Mouse (Mus musculus): Measurements from ENCODE around the gene Mief2.
A peak's percentile ranks its signal among the peaks of the same experiment; 100 is the strongest.

Mief2 gene

DNA sequence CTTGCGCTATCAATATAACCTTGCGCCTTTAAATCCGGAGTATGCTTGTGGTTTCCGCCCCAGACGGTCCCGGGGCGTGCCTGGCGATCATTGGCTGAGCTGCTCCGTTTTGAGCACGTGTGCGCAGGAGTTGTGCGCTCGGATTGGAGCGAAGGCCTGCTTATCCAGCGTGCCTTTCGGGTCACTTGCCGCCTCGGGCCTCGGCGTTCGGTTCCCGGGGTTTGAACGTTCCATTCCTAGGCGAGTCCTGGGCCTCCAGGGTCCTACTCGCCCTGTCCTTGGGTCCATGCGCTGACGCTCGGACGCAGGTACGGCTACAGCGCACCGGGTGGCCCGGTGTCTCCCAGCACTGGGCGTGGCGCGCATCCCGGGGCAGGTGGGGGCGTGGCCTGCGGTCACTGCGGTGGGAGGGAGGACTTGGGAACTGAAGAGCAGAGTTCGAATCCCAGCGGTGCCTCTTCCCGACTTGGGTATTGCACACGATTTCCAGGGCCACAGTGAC is at the start of gene Mief2:
Gene Mief2 (plus strand): TSS at position 139 of the 502 bp plus-strand sequence.
- DNase-seq: peak; percentile 86 to 87

DNA sequence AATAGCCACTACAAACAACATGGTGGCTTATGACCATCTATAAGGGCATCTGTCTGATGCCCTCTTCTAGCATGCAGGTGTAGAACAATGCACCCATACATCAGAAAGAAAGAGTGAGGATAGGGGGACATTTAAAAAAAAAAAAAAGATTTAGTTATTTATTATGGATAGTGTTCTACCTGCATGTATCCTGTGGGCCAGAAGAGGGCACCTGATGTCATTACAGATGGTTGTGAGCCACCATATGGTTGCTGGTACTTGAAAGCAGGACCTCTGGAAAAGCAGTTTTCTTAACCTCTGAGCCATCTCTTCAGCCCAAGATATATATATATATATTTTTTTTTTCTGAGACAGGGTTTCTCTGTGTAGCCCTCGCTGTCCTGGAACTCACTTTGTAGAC is 32.0 kb upstream of the Mief2 start:
- DNase-seq: peak in 1 of 2 experiments; percentile 2

DNA sequence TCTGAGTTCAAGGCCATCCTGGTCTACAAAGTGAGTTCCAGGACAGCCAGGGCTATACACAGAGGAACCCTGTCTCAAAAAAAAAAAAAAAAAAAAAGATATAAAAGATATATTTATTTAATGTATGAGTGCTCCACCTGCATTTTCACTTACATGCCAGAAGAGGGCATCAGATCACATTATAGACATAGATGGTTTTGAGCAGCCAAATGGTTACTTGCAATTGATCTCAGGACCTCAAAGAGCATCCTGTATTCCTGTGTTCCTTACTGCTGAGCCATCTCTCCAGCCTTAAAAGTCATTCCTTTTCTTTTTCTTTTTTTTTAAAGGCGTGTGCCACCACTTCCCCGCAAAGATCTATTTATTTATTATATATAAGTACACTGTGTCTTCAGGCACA is 30.6 kb upstream of the Mief2 start:
- DNase-seq: no peak

DNA sequence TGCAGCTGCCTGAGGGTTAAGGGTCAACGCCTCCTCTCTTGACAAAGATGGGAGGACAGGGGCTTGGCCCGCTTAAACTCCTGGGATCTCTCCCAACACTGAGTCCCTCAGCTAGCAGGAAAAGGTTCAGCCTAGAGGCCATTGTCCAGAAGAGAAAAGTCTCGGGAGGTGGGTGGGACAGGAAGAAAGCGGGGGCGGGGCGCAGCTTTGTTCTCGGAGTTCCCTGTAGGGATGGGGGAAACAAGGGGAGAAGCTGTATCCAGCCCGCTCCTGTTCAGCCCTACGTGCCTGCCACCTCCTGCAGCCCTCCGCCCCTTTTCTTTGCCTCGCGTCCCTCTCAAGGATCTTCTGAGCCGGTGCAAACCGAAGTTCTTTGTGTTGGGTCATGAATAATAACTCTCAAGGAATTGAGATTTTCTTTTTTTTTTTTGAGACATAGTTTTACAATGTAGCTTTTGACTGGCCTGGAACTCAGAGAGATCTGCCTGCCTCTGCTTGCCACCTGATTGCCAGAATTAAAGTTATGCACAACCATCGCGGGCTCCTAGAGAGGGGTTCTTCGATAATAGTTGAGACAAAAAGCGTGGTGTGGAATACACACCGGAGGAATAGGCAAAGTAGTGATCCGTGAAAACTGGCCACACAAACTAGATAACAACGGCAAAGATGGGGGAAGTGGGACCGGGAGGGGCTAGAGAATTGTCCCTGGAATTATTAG is 29.2 kb upstream of the Mief2 start:
- peak; percentile 24 to 50 for DNase-seq

DNA sequence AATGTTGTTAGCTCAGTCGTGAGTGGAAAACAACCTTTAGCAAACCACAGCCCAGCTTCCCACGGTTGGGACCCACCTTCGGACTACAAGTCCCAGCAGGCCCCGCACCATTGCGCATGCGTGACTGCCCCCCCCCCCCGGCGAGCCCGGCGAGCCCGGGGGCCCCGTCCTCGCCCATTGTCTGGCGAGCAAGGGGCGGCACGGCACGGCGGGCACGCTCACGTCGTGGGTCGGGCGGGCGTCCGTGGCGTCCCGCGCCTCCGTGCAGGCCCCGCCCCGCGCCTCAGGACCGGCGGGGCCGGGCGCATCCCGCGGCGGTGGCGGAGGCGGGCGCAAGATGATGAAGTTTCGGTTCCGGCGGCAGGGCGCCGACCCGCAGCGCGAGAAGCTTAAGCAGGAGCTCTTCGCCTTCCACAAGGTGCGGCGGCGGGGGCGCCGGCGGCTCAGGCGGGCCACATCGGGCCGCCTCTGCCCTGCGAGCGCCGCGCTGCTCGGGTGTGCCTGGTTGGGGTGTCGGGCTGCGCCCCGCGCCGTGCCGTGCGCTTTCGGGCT is 28.6 kb upstream of the Mief2 start, which contains the start of gene Llgl1:
Gene Llgl1 (plus strand): TSS at position 200 of the 552 bp plus-strand sequence.
- peak; percentile 73 to 77 for DNase-seq

DNA sequence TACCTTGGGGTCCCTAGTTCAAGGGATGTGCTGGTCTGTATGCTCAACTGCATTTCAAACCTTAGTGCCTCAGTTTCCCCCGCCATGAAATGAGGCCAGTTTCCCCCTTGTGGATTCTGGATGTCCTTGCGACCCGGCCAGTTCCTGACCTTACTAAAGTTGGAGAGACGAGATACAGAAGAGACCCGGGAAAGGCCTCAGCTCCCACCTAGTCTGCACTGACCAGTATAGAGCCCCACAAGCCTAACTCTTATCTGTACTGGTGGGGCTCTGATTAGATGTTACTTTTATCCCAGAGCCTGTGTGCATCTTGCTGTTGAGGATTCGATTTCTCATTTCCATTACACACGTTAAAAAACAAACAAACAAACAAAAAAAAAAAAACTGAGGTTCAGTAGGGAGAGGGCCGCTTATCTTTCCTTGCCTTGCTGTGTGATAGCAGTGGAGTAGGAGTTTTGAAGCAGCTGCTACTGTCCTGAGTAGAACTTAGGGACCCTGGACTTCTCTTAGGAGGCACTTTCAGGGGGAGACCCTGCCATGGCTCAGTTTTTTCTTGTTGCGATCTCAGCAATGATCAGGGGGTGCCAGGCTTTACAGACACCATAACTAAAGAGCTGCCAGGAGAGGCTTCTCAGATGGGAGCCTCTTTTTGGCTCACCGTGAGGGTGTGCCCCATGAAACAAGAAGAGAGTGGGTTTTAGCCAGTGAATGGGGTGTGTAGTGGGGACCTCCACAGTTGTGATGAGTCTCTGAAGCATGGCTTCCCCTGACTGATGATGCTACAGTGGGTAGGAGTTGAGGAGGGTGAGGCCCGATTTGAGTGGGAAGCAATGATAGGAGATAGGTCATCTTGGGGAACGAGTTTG is 27.6 kb upstream of the Mief2 start:
- DNase-seq: peak in 1 of 2 experiments; percentile 1

DNA sequence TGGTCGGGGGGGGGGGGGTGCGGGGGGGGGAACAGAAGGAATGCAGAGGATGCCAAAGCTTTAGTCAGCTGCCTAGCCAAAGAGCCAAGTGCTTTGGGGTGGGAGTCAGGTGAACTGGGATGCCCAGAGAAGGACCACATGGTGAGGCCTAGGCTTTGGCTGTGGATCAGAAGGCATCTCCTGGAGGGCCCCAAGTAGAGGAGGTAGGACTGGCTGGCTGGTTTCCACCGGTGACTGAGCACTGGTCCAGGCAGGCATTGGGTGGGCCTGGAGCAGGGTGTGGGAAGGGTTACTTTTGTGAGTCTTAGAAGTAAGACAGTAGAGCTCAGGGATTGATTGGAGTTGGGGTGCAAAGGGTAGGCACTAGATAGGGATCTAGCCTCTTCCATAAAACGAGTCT is 26.6 kb upstream of the Mief2 start:
- DNase-seq: no peak

DNA sequence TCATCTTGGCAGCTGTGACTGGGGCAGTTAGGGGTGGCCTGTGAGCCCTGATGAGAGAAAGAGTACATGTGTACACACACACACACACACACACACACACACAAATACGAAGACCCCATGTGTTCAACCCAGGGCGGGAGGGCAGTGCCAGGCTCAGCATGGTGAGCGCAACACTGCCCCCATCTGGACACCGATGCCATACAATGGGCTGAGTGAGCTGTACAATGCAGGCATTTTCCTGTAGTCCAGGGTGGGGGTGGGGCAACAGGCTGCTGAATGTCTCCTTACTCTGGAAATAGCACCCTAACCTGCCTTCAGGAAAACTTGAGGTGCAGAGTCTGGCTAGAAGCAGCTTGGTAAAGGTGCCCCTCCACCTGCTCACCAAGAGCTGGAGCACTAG is 25.1 kb upstream of the Mief2 start:
- peak; percentile 25 to 65 for DNase-seq

DNA sequence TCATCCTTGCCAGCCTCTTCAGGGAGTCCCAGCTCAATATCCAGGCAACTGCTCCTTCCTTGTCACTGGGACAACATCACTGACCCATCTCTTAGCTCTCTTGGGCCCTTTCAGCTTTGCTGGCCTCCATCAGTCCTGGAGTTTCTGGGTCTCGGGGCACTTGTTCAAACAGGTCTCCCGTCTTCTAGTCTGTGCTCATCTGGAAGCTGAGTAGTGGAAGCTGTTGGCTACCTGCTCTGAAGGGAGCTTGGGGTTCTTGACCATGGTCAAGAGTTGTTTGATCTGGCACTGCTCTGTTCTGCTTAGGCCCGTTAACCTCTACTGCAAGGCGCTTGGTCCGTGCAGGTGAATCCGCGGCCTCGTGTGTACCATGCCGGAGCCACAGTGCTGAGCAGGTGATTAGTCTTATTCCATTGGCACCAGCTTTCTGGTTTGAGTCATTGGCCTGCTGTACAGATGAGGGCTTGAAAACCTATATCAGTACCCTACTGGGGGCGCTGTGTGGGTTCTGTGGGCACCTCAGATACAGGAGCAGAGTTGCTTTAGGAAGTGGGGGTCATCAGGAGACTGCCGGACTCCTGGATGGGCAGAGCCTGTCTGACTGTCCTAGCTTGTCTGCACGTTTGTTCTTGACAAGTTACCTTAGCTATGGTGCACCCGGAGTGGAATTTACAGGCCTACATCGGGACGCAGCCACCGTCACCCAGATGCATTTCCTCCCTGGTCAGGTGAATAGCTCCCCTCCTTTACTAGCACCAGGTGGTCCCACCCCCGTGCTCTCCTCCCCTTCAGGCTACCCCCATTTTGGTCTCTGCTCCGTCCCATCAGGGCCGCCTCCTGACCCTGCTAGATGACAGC is 23.9 kb upstream of the Mief2 start:
- DNase-seq: peak in 1 of 2 experiments; percentile 0

DNA sequence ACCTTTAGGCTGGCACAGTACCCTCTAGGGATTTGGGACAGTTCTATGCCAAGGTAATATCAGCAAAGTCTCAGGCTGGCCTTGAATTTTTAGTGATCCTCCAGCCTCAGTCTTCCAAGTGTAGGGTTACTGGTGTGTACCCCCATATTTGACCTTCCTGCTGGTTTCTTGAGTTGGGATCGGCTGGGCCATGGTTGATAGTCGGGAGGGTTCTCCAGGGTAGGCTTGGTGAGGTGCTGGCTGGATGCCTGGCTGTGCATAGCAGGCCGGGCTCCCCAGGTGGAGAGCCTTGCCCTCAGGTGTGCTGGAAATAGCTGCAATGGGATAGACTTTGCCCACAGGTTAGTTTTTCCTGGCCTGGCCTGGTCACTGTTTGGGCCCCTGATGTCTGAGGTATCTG is 22.9 kb upstream of the Mief2 start:
- no peak for DNase-seq

DNA sequence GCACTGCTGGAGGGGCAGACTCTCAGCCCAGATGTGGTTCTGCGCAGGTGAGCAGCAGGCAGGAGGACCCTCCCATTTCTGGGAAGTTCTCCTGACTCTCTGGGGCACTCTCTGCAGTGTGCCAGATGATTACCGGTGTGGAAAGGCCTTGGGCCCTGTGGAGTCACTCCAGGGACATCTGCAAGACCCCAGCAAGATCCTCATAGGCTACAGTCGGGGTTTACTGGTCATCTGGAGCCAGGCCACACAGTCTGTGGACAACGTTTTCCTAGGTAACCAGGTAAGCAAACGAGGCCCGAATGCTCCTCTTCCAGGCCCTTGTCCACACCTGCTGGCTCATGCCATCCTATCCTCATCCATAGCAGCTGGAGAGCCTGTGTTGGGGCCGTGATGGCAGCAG is 22.1 kb upstream of the Mief2 start:
- DNase-seq: peak in 1 of 2 experiments; percentile 1

DNA sequence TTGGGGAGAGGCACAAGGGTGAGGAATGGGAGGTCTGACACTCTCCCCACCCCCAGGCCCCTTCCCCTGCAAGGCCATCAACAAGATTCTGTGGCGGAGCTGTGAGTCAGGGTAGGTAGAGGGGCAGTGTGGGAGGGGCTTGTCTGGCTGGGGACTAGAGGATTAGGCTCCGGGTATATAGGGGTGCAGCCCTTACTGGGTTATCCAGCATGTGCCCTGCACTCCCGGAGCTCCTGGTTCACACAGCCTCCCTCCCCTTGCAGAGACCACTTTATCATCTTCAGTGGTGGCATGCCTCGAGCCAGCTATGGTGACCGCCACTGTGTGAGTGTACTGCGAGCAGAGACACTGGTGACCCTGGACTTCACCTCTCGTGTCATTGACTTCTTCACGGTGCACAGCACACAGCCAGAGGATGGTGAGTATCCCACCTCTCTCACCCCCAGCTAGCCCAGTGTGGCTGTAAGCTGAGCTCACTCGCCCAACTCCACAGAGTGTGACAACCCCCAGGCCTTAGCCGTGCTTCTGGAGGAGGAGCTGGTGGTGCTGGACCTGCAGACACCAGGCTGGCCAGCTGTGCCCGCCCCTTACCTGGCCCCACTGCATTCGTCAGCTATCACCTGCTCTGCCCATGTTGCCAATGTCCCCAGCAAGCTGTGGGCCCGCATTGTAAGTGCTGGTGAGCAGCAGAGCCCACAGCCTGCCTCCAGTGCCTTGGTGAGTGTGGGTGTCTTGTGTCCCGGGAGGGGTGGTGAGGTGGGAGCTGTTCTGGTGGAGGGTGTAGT is 21.3 kb upstream of the Mief2 start:
- DNase-seq: peak in 1 of 2 experiments; percentile 1

DNA sequence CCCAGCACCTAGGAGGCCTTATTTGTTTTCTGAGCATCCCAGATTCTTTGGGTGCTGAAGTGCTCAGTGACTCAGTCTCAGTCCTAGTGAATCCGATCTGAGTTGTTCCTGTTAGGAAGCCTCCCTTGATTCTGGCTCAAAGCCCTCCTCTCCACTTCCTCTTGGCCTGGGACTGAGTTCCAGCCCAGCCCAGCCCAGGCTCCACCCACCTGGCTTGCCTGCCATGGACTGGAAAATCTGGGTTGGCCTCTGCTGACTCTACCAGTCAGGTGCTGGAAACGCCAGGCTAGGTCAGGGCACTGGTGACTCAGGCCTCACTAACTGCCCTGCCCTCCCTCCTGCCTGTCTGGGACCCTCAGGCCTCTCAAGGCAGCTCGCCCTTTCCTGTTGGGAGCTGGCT is 20.5 kb upstream of the Mief2 start:
- DNase-seq: no peak

DNA sequence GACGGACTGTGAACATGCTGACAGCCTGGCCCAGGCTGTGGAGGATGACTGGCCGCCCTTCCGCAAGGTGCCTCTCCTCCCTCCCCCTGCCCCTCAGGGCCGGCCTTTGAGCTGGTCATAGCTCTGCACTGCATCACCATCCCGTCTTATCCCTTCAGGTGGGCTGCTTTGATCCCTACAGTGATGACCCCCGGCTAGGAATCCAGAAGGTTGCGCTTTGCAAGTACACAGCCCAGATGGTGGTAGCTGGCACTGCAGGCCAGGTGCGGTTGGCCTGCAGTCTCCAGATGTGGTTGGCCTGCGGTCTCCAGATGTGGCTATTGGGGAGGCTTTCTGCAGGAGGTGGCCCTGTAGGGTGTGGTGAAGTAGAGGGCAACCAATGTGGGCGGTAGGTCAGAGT is 19.6 kb upstream of the Mief2 start:
- DNase-seq: no peak

DNA sequence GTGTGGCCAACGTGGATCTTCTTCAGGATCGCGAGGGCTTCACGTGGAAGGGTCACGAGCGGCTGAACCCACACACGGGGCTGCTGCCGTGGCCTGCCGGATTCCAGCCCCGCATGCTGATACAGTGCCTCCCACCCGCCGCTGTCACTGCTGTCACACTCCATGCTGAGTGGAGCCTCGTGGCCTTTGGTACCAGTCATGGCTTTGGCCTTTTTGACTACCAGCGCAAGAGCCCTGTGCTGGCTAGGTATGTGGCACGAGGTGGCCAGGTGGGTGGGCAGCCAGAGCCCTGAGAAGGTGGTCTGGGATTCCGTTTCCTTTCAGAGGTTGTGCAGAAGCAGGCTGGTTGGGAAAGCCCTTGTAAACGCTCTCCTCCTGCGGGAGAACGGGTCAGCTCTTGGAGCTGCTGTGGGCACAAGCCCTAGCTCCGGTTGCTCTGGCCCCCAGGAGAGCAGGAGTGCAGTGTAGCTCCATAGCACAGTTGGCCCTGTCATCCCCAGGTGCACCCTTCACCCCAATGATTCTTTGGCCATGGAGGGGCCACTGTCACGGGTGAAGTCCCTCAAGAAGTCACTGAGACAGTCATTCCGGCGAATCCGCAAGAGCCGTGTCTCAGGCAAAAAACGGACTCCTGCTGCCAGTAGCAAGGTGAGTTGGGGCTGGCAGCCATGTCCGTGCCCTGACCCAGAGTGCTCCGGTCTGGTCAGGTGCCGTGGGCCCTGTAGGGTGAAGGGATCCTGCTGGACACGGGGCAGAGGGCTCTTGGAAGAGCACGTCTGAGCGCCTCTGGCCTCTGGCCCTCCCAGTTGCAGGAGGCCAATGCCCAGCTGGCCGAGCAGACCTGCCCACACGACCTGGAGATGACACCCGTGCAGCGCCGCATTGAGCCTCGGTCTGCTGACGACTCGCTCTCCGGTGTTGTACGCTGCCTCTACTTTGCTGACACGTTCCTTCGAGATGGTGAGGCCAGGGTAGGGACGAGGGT is 18.4 kb upstream of the Mief2 start:
- no peak for DNase-seq

DNA sequence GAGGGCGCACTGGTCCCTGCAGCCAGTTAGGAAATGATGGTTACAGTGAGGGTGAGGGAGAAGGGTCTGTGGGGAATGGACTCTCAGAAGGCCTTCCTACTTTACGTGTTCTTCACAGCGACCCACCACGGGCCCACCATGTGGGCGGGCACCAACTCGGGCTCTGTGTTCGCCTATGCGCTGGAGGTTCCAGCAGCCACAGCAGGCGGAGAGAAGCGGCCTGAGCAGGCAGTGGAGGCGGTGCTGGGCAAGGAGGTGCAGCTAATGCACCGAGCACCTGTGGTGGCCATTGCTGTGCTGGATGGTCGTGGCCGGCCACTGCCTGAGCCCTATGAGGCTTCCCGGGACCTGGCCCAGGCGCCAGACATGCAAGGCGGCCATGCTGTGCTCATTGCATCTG is 17.0 kb upstream of the Mief2 start:
- DNase-seq: no peak

DNA sequence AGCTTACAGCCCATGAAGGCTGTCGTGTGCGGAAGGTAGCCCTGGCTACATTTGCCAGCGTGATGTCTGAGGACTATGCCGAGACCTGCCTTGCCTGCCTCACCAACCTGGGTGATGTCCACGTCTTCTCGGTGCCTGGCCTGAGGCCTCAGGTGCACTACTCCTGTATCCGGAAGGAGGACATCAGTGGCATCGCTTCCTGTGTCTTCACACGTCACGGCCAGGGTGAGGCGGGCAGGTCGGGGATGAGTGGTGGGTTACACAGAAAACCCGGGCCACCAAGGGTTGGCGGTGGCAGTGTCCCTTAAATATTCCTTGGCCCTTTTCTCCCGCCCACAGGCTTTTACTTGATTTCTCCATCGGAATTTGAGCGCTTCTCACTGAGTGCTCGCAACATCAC is 16.2 kb upstream of the Mief2 start:
- no peak for DNase-seq

DNA sequence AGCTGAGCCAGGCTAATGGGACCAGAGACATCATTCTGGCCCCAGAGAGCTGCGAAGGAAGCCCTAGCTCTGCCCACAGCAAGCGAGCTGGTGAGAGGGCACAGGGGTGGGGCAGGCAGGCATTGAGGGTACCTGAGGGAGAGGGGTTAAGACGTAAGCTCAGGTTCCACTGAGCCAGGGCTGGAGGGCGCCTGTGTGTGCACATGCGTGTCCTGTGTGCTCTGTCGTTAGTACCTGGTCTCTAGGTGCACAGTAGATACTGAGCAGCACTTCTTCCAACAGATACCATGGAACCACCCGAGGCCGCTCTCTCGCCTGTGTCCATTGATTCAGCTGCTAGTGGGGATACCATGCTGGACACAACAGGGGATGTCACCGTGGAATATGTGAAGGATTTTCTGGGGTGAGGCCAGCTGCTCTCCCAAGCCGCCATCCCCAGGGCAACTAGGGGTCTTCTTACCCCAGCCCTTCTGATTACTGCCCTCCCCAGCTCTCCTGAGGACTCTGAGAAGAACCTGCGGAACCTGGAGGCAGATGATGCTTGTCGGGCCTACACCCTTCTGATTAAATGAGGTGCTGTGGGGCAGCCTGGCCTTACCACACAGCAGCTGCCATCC is 15.5 kb upstream of the Mief2 start:
- DNase-seq: no peak

DNA sequence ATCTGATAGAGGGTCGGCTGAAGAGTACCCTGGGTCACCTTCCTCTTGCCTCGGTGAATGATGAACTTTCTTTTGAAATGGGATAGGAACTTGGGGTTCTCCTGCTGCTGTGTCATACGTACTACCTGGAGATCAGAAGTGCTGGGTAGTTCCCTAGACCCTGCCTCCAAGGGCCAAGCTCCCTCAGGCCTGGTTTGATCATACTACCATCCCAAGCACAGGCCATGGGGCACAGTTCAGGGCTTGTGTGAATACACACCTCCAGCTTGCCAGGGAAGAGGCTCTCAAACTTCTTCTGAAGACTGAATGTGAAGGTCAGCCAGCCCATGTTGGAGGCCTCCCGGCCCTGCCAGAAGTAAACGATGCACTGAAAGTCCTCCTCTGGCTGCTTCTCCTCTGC is 12.4 kb upstream of the Mief2 start:
- DNase-seq: no peak

DNA sequence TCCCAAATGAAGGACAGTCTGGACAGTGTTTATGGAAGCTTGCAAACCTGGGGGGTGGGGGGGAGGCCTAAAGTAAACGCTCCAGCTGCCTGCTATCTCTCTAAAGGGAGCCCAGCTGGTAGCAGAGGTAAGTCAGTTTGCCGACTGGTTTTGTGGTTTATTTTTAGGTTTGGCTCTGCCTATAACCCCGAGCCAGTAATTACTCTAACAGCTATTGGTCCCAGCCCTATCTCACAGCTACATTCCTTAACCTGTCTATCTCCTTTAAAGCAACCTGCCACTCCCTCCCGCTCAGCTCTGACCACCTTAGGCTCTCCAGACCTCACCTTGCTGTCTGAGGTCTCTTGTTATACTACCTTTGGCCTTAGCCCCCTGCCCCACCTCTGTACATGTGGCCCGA is 8.9 kb upstream of the Mief2 start:
- DNase-seq: no peak

Measured in spleen, adult 18-20 months (tissue).